Mouse (Mus musculus) heart, postnatal 4 days (tissue): ENCODE results near the gene Ewsr1. TPM values are rescaled to one million over a fixed set of nuclear protein-coding genes. Genes with fewer than 3 reads are reported as not detected.

Source experiments
- microRNA-seq, 2 experiments: library from miRNA; unstranded; fragments of <30 nt; microRNA quantifications; one replicate each; pipeline ENCODE4 v1.2.0; 2021 to 2022
- total RNA-seq, 2 experiments: library from RNA; stranded (reverse); gene quantifications; 2 replicates each; pipeline ENCODE4 v1.2.3; 2021

Gene Ewsr1
- total RNA-seq, 2 experiments from 2014 or later = 247 to 254 TPM

Small RNA genes lying within 50 kb of the gene (microRNA-seq; reads per million reads assigned to microRNA genes)
- 0 reads per million in 2 experiments for gene Gm47296

Other genes with a start within 250 kb of the Ewsr1 start
- gene Nf2, start 249.7 kb downstream of the Ewsr1 start, total RNA-seq = 100 to 1,000 TPM; 101 to 103 TPM
- 1 to 10 TPM; 4.4 to 7.0 TPM for gene Nipsnap1, start 225.3 kb downstream of the Ewsr1 start, total RNA-seq
- 10 to 100 TPM; 22.4 to 23.8 TPM for gene Thoc5, start 203.9 kb downstream of the Ewsr1 start, total RNA-seq
- not detected for gene Nefh, start 151.2 kb downstream of the Ewsr1 start, total RNA-seq
- gene Ap1b1, start 112.4 kb downstream of the Ewsr1 start, total RNA-seq = 10 to 100 TPM; 45.6 to 45.7 TPM
- 1 to 10 TPM in 1 of 2 experiments, under 1 TPM in 1; 0.41 to 1.0 TPM for gene Rasl10a, start 41.1 kb downstream of the Ewsr1 start, total RNA-seq
- gene Gas2l1, start 33.9 kb downstream of the Ewsr1 start, total RNA-seq = 10 to 100 TPM; 20.3 to 22.1 TPM
- 10 to 100 TPM; 19.4 to 20.6 TPM for gene Rhbdd3, start 340 bp downstream of the Ewsr1 start, total RNA-seq
- gene Emid1, start 53.0 kb upstream of the Ewsr1 start, total RNA-seq = 1 to 10 TPM; 4.4 to 4.7 TPM
- 10 to 100 TPM; 75.7 to 76.7 TPM for gene Kremen1, start 162.3 kb upstream of the Ewsr1 start, total RNA-seq